Mouse (Mus musculus): ENCODE results near the gene Glipr1l3. TPM values are rescaled to one million over a fixed set of nuclear protein-coding genes. Genes with fewer than 3 reads are reported as not detected.
"Not testable (repeated sequence)": the region's sequence is repeated elsewhere in the genome, so short reads cannot be mapped to it uniquely, and the experiment has no call there.

Glipr1l3 gene
- total and polyA plus RNA-seq, 2 experiments from 2014 or later = not detected

DNA sequence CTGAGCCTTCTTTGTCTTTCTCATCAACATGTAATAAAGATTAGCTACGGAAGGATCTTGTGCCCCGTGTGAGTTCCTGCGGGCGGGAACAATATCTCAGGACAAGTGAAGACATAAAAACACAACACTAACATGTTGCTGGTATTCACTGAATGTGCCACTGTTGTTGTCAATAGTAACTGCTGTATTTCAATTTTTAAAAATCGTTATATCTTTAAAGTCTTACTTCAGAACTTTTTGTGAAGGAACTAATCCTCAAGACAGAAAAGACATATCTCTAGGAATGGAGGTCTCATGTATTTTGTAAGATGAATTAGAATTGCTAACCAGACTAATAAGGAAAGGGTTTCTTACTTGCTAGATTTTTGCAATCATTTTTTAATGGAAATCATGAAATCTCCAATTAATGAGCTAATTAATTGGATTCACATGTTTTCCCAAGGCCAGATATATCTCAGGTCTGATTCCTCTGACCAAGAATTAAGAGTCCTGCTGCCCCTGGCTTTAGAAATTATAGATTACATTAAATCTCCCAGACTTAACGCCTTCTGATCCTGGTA is 21.2 kb downstream of the Glipr1l3 start:
- no peaks in the 10 kb centered on the region for H3K4me1 ChIP-seq (ENCODE audit: control insufficient read depth, insufficient read depth)
- peak overlapping the region; percentile 41 for H3K4me2 ChIP-seq (ENCODE audit: low read depth, low read length)
- TF ChIP-seq CTCF (IDR thresholded peaks at IDR 0.05; ENCODE audit: low read depth) = no peak
- TF ChIP-seq EP300 (IDR thresholded peaks at IDR 0.05; ENCODE audit: low read depth) = no peak
- no peaks in the 10 kb centered on the region for H3K36me3 ChIP-seq (replicated peaks; ENCODE audit: control insufficient read depth, insufficient read depth, low read length)
- no peak for DNase-seq (ENCODE audit: low spot score)
- no peak overlapping the region for H3K9ac ChIP-seq (replicated peaks; ENCODE audit: low read depth, low read length)
- no peaks in the 10 kb centered on the region for H3K27me3 ChIP-seq (ENCODE audit: control insufficient read depth, insufficient read depth, low read length)
- peak overlapping the region; percentile 25 for H3K4me3 ChIP-seq (ENCODE audit: low read depth, low read length)
- no peaks in the 10 kb centered on the region for H3K9me3 ChIP-seq (replicated peaks; ENCODE audit: control insufficient read depth, low read length)
- ATAC-seq (ENCODE audit: insufficient read depth, low read depth) = no peak
- no peak overlapping the region for H3K27ac ChIP-seq (ENCODE audit: low read depth)
- 32% methylated on average over 6 of the region's 6 CpGs for WGBS

GRCm38 (mm10) chr10:112138050-112138870 is 21.9 kb downstream of the Glipr1l3 start:
- 17% methylated on average over 9 of the region's 9 CpGs for WGBS
- H3K27ac ChIP-seq (ENCODE audit: low read depth) = no peak overlapping the region
- H3K27me3 ChIP-seq (ENCODE audit: control insufficient read depth, insufficient read depth, low read length) = no peaks in the 10 kb centered on the region
- DNase-seq (ENCODE audit: low spot score) (peak; percentile 69), ATAC-seq (ENCODE audit: insufficient read depth, low read depth) (no peak)
- H3K36me3 ChIP-seq (replicated peaks; ENCODE audit: control insufficient read depth, insufficient read depth, low read length) = no peaks in the 10 kb centered on the region
- TF ChIP-seq CTCF (IDR thresholded peaks at IDR 0.05; ENCODE audit: low read depth) (peak; percentile 61), EP300 (IDR thresholded peaks at IDR 0.05; ENCODE audit: low read depth) (no peak)
- H3K9me3 ChIP-seq (replicated peaks; ENCODE audit: control insufficient read depth, low read length) = no peaks in the 10 kb centered on the region
- peak overlapping the region; percentile 41 for H3K4me2 ChIP-seq (ENCODE audit: low read depth, low read length)
- no peaks in the 10 kb centered on the region for H3K4me1 ChIP-seq (ENCODE audit: control insufficient read depth, insufficient read depth)
- H3K4me3 ChIP-seq (ENCODE audit: low read depth, low read length) = peak overlapping the region; percentile 25
- no peak overlapping the region for H3K9ac ChIP-seq (replicated peaks; ENCODE audit: low read depth, low read length)

DNA sequence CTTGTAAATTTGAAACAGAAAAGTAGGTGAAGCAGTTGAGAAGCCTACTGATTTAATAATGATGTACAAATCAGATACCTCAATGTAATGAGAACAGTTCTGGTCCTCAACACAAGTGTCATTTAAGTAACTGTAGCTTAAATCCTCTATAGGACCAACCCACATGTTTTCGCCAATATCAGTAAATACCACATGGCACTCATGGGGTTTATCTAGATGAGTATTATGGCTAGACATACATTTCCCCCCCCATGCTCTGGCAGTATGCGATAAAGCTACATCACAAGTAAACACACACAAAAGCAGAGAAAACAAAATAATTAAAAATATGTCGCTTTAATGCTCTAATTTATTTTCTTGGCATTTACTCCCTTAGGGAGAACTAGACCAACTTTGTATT is 27.9 kb downstream of the Glipr1l3 start:
- TF ChIP-seq EP300 (IDR thresholded peaks at IDR 0.05; ENCODE audit: low read depth) (no peak), CTCF (IDR thresholded peaks at IDR 0.05; ENCODE audit: low read depth) (no peak)
- Histone ChIP-seq H3K9ac (replicated peaks; ENCODE audit: low read depth, low read length) (no peak overlapping the region), H3K36me3 (replicated peaks; ENCODE audit: control insufficient read depth, insufficient read depth, low read length) (no peaks in the 10 kb centered on the region), H3K27ac (ENCODE audit: low read depth) (no peak overlapping the region), H3K9me3 (replicated peaks; ENCODE audit: control insufficient read depth, low read length) (no peaks in the 10 kb centered on the region), H3K4me1 (ENCODE audit: control insufficient read depth, insufficient read depth) (no peaks in the 10 kb centered on the region), H3K27me3 (ENCODE audit: control insufficient read depth, insufficient read depth, low read length) (no peaks in the 10 kb centered on the region), H3K4me3 (ENCODE audit: low read depth, low read length) (no peak overlapping the region), H3K4me2 (ENCODE audit: low read depth, low read length) (no peak overlapping the region)
- 81% methylated on average over 3 of the region's 3 CpGs for WGBS
- ATAC-seq (ENCODE audit: insufficient read depth, low read depth) = no peak
- no peak for DNase-seq (ENCODE audit: low spot score)

DNA sequence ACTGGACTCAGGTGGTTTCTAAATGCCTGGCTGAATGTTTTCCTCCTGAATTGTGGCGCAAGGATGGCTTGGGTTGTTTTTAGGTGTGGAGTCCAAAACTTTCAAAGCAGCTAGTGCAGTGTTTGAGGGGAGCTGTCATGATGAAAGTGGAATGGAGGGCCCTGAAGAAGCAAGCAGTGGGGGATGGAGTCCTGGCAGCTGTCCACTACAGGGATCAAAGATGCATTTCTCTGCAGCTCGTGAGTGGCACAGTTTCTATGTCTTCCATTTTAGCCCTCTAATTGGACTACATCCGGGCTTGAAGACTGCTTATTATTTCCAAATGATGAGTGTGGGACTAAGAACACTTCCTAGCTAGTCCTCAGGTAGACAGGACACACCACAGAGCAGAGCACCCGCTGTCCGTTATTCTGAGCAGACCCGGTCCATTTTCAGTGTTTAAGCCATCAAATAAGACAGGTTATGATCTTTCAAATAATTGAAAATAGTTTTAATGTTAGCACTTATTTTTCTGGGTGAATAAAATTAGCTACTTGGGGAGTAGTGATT is 32.4 kb downstream of the Glipr1l3 start:
- not testable (repeated sequence) for H3K4me1 ChIP-seq (ENCODE audit: control insufficient read depth, insufficient read depth); H3K4me3 ChIP-seq (ENCODE audit: low read depth, low read length); ATAC-seq (ENCODE audit: insufficient read depth, low read depth); DNase-seq (ENCODE audit: low spot score); H3K36me3 ChIP-seq (replicated peaks; ENCODE audit: control insufficient read depth, insufficient read depth, low read length); H3K9me3 ChIP-seq (replicated peaks; ENCODE audit: control insufficient read depth, low read length); H3K27ac ChIP-seq (ENCODE audit: low read depth); H3K4me2 ChIP-seq (ENCODE audit: low read depth, low read length); H3K9ac ChIP-seq (replicated peaks; ENCODE audit: low read depth, low read length); H3K27me3 ChIP-seq (ENCODE audit: control insufficient read depth, insufficient read depth, low read length)
- WGBS = 79% methylated on average over 6 of the region's 6 CpGs

GRCm38 (mm10) chr10:112125090-112125489 is 35.0 kb downstream of the Glipr1l3 start:
- H3K27ac ChIP-seq (ENCODE audit: low read depth); DNase-seq (ENCODE audit: low spot score); ATAC-seq (ENCODE audit: insufficient read depth, low read depth); H3K36me3 ChIP-seq (replicated peaks; ENCODE audit: control insufficient read depth, insufficient read depth, low read length); H3K27me3 ChIP-seq (ENCODE audit: control insufficient read depth, insufficient read depth, low read length); H3K4me2 ChIP-seq (ENCODE audit: low read depth, low read length); H3K9me3 ChIP-seq (replicated peaks; ENCODE audit: control insufficient read depth, low read length); H3K4me3 ChIP-seq (ENCODE audit: low read depth, low read length); H3K4me1 ChIP-seq (ENCODE audit: control insufficient read depth, insufficient read depth); H3K9ac ChIP-seq (replicated peaks; ENCODE audit: low read depth, low read length): not testable (repeated sequence)
- 58% methylated on average over 2 of the region's 2 CpGs for WGBS
